Mouse (Mus musculus) G1E (cell line): ENCODE data around the gene Ermp1. TPM values are rescaled to one million over a fixed set of nuclear protein-coding genes. Genes with fewer than 3 reads are reported as not detected.

Experiments used
- ATAC-seq: 2 replicates; pipeline ENCODE4 v1.8.0; 2016; ENCODE audit warnings: mild to moderate bottlenecking; ENCODE audit not compliant: insufficient number of reproducible peaks, poor library complexity, low FRiP score, severe bottlenecking; ENCODE audit errors: extremely low read depth
- DNase-seq: peaks from one replicate; pipeline ENCODE4 v3.0.0; 2012; ENCODE audit warnings: low spot score
- H3K27me3 ChIP-seq: 2 replicates; pipeline ENCODE4 v1.6.1; 2012; ENCODE audit warnings: mild to moderate bottlenecking, low read length, inconsistent platforms; ENCODE audit not compliant: insufficient read depth
- H3K36me3 ChIP-seq: replicated peaks from 2 replicates; pipeline ENCODE3; 2012; ENCODE audit warnings: mild to moderate bottlenecking, inconsistent platforms
- H3K4me1 ChIP-seq: 2 replicates; pipeline ENCODE4 v1.6.1; 2012; ENCODE audit warnings: low read depth, low read length, inconsistent platforms, mixed read lengths; ENCODE audit not compliant: insufficient read depth
- H3K4me3 ChIP-seq: 2 replicates; pipeline ENCODE4 v1.5.1; 2012; ENCODE audit warnings: low read depth, mild to moderate bottlenecking, inconsistent platforms, low read length, moderate library complexity, mixed read lengths
- H3K9me3 ChIP-seq: replicated peaks from 2 replicates; pipeline ENCODE4 v1.6.1; 2012; ENCODE audit warnings: inconsistent platforms
- CTCF ChIP-seq: IDR thresholded peaks from 2 replicates; pipeline ENCODE4 v1.5.1; 2012; ENCODE audit warnings: low read depth, low read length, inconsistent platforms, mixed read lengths
- GATA1 ChIP-seq: IDR thresholded peaks from 2 replicates; pipeline ENCODE4 v1.6.1; 2012; ENCODE audit warnings: borderline replicate concordance, low read length, inconsistent platforms, mixed read lengths
- GATA2 ChIP-seq: IDR thresholded peaks from 2 replicates; pipeline ENCODE4 v1.6.1; 2012; ENCODE audit warnings: low read depth, low read length, inconsistent platforms, borderline replicate concordance
- POLR2AphosphoS5 ChIP-seq: IDR thresholded peaks from 2 replicates; pipeline ENCODE4 v1.6.1; 2012; ENCODE audit warnings: low read depth, low read length, inconsistent platforms; ENCODE audit not compliant: insufficient replicate concordance
- TAL1 ChIP-seq: conservative IDR thresholded peaks from 2 replicates; pipeline ENCODE4 v1.6.1; 2012; ENCODE audit warnings: low read depth, low read length, inconsistent platforms, mixed read lengths
- polyA plus RNA-seq: library from polyadenylated mRNA; stranded (reverse); fragments of >175 nt; gene quantifications from 2 replicates; pipeline ENCODE4 v1.2.3, GENCODE M21; 2012
- total RNA-seq, 2 experiments: library from RNA; stranded (forward) in 1 of 2; stranded (reverse) in 1 of 2; fragments of 200-1000 nt in 1 of 2; fragments of >200 nt in 1 of 2; fragmentation: Nextera tagmentation in 1 of 2; gene quantifications; 2 replicates each; pipeline ENCODE4 v1.2.3; 2014 to 2017

Gene Ermp1
- total and polyA plus RNA-seq, 3 experiments = 11.4 to 22.6 (median 19.3) TPM

- DNase-seq = no peak
- Histone ChIP-seq H3K4me1 (peaks cover 13% of the 10 kb centered on the region), H3K36me3 (peaks cover 51% of the 10 kb centered on the region), H3K4me3 (no peak overlapping the region), H3K9me3 (no peaks in the 10 kb centered on the region), H3K27me3 (no peaks in the 10 kb centered on the region)
- no peak for TF ChIP-seq CTCF
- no peak for ATAC-seq
Measured at GRCm38 (mm10) chr19:29643194-29643922, 4.9 kb downstream of the Ermp1 start.

GRCm38 (mm10) chr19:29642211-29642610 lies 6.0 kb downstream of the Ermp1 start:
- peaks cover 10% of the 10 kb centered on the region; the same call in 1 of the 2 replicates for H3K4me1 ChIP-seq
- TF ChIP-seq CTCF (no peak), POLR2AphosphoS5 (no peak), GATA2 (no peak)
- no peaks in the 10 kb centered on the region for H3K27me3 ChIP-seq
- no peak overlapping the region for H3K4me3 ChIP-seq
- no peaks in the 10 kb centered on the region for H3K9me3 ChIP-seq
- H3K36me3 ChIP-seq = peaks cover 56% of the 10 kb centered on the region
- ATAC-seq (no peak), DNase-seq (no peak)

- Histone ChIP-seq H3K9me3 (no peaks in the 10 kb centered on the region), H3K36me3 (peaks cover 63% of the 10 kb centered on the region), H3K27me3 (no peaks in the 10 kb centered on the region), H3K4me3 (no peak overlapping the region), H3K4me1 (peaks cover 9% of the 10 kb centered on the region; the same call in 1 of the 2 replicates)
- DNase-seq = no peak
- TF ChIP-seq CTCF (no peak), GATA2 (no peak), POLR2AphosphoS5 (no peak), GATA1 (no peak), TAL1 (no peak)
- ATAC-seq = no peak
Measured at GRCm38 (mm10) chr19:29641510-29641909, 6.7 kb downstream of the Ermp1 start.

- H3K4me1 ChIP-seq = peaks cover 7% of the 10 kb centered on the region; the same call in 1 of the 2 replicates
- no peaks in the 10 kb centered on the region for H3K27me3 ChIP-seq
- TF ChIP-seq GATA1 (no peak), TAL1 (no peak), GATA2 (no peak), CTCF (no peak), POLR2AphosphoS5 (no peak)
- no peak for DNase-seq
- peaks cover 63% of the 10 kb centered on the region for H3K36me3 ChIP-seq
- H3K4me3 ChIP-seq = no peak overlapping the region
- H3K9me3 ChIP-seq = no peaks in the 10 kb centered on the region
- no peak for ATAC-seq
Measured at GRCm38 (mm10) chr19:29641055-29641454, 7.2 kb downstream of the Ermp1 start.

- no peak for TF ChIP-seq TAL1
- no peak for TF ChIP-seq GATA1
- no peak for TF ChIP-seq CTCF
- no peak for TF ChIP-seq POLR2AphosphoS5
- no peak for TF ChIP-seq GATA2
- Histone ChIP-seq H3K4me1 (no peaks in the 10 kb centered on the region), H3K36me3 (peaks cover 80% of the 10 kb centered on the region), H3K4me3 (no peak overlapping the region), H3K9me3 (no peaks in the 10 kb centered on the region), H3K27me3 (no peaks in the 10 kb centered on the region)
- DNase-seq (no peak), ATAC-seq (no peak)
Measured at GRCm38 (mm10) chr19:29612102-29612501, 36.1 kb downstream of the Ermp1 start.

GRCm38 (mm10) chr19:29610907-29611306 lies 37.3 kb downstream of the Ermp1 start:
- peaks cover 78% of the 10 kb centered on the region for H3K36me3 ChIP-seq
- no peaks in the 10 kb centered on the region for H3K27me3 ChIP-seq
- DNase-seq = no peak
- no peak for ATAC-seq
- H3K9me3 ChIP-seq = no peaks in the 10 kb centered on the region
- no peak for TF ChIP-seq CTCF
- TF ChIP-seq TAL1 = no peak
- TF ChIP-seq GATA1 = no peak
- TF ChIP-seq GATA2 = no peak
- TF ChIP-seq POLR2AphosphoS5 = no peak
- H3K4me1 ChIP-seq = no peaks in the 10 kb centered on the region
- no peak overlapping the region for H3K4me3 ChIP-seq

GRCm38 (mm10) chr19:29608212-29608611 lies 40.0 kb downstream of the Ermp1 start:
- Histone ChIP-seq H3K36me3 (peaks cover 70% of the 10 kb centered on the region), H3K4me1 (no peaks in the 10 kb centered on the region), H3K9me3 (no peaks in the 10 kb centered on the region), H3K27me3 (no peaks in the 10 kb centered on the region), H3K4me3 (no peak overlapping the region)
- no peak for DNase-seq
- TF ChIP-seq GATA1 = no peak
- TF ChIP-seq GATA2 = no peak
- no peak for TF ChIP-seq CTCF
- TF ChIP-seq POLR2AphosphoS5 = no peak
- TF ChIP-seq TAL1 = no peak
- ATAC-seq = no peak
